Mouse (Mus musculus): Measurements from ENCODE around the gene Rnf6. TPM values are rescaled to one million over a fixed set of nuclear protein-coding genes. Genes with fewer than 3 reads are reported as not detected.
"Not testable (repeated sequence)": the region's sequence is repeated elsewhere in the genome, so short reads cannot be mapped to it uniquely, and the experiment has no call there.

Gene Rnf6
- polyA plus RNA-seq, 1 experiment from 2014 or later: 30.7 TPM

- H3K36me3 ChIP-seq (replicated peaks); H3K27me3 ChIP-seq (replicated peaks; ENCODE audit: low read depth, poor library complexity, severe bottlenecking); H3K27ac ChIP-seq (replicated peaks); H3K4me3 ChIP-seq; H3K4me1 ChIP-seq: not testable (repeated sequence)
- H3K9me3 ChIP-seq: peaks cover 18% of the 10 kb centered on the region
- 37% methylated on average over 5 of the region's 5 CpGs for WGBS
- peak; percentile 33 for DNase-seq (ENCODE audit: low spot score)
These were observed 33.9 kb downstream of the Rnf6 start for GRCm38 (mm10) chr5:146187441-146187840.

GRCm38 (mm10) chr5:146185204-146185603 is 36.2 kb downstream of the Rnf6 start, which contains the start of gene 1700001J03Rik:
Gene 1700001J03Rik, minus strand, starts transcription at chr5:146185304.
- not testable (repeated sequence) for H3K4me1 ChIP-seq; H3K27me3 ChIP-seq (replicated peaks; ENCODE audit: low read depth, poor library complexity, severe bottlenecking); H3K36me3 ChIP-seq (replicated peaks); DNase-seq (ENCODE audit: low spot score); H3K4me3 ChIP-seq; H3K27ac ChIP-seq (replicated peaks)
- 81% methylated on average over 4 of the region's 4 CpGs for WGBS
- H3K9me3 ChIP-seq: peaks cover 24% of the 10 kb centered on the region

- not testable (repeated sequence) for H3K27me3 ChIP-seq (replicated peaks; ENCODE audit: low read depth, poor library complexity, severe bottlenecking); H3K4me1 ChIP-seq; DNase-seq (ENCODE audit: low spot score); H3K36me3 ChIP-seq (replicated peaks); H3K4me3 ChIP-seq; H3K27ac ChIP-seq (replicated peaks)
- H3K9me3 ChIP-seq: peaks cover 29% of the 10 kb centered on the region
- 65% methylated on average over 4 of the region's 4 CpGs for WGBS
These were observed 48.6 kb downstream of the Rnf6 start for GRCm38 (mm10) chr5:146172744-146173143.

GRCm38 (mm10) chr5:146170621-146171020 is 50.7 kb downstream of the Rnf6 start, which contains the start of gene Gm6309:
Gene Gm6309, minus strand, starts transcription at chr5:146170721.
- not testable (repeated sequence) for H3K4me3 ChIP-seq; H3K36me3 ChIP-seq (replicated peaks); H3K27me3 ChIP-seq (replicated peaks; ENCODE audit: low read depth, poor library complexity, severe bottlenecking); H3K27ac ChIP-seq (replicated peaks); DNase-seq (ENCODE audit: low spot score); H3K4me1 ChIP-seq
- peaks cover 29% of the 10 kb centered on the region for H3K9me3 ChIP-seq
- WGBS: 86% methylated on average over 2 of the region's 2 CpGs

- not testable (repeated sequence) for H3K27me3 ChIP-seq (replicated peaks; ENCODE audit: low read depth, poor library complexity, severe bottlenecking); H3K4me3 ChIP-seq; H3K4me1 ChIP-seq; H3K36me3 ChIP-seq (replicated peaks); H3K27ac ChIP-seq (replicated peaks); DNase-seq (ENCODE audit: low spot score)
- 89% methylated on average over 3 of the region's 3 CpGs for WGBS
- H3K9me3 ChIP-seq: peaks cover 20% of the 10 kb centered on the region
These were observed 60.9 kb downstream of the Rnf6 start, which contains the start of gene Gm5565 for GRCm38 (mm10) chr5:146160439-146160838. Gene Gm5565, minus strand, starts transcription at chr5:146160539.

Other genes with a start within 250 kb of the Rnf6 start
- gene Cyp3a25, start 211.9 kb downstream of the Rnf6 start, polyA plus RNA-seq (2016; fragmentation: Nextera tagmentation; extraction: Ambion mirVana): not detected in 2 replicates
- not detected in 2 replicates for gene Cyp3a59, start 142.3 kb downstream of the Rnf6 start, polyA plus RNA-seq (2016; fragmentation: Nextera tagmentation; extraction: Ambion mirVana)
- gene Gm5565, start 61.0 kb downstream of the Rnf6 start, polyA plus RNA-seq (2016; fragmentation: Nextera tagmentation; extraction: Ambion mirVana): not detected in 2 replicates
- gene Gm6309, start 50.8 kb downstream of the Rnf6 start, polyA plus RNA-seq (2016; fragmentation: Nextera tagmentation; extraction: Ambion mirVana): not detected in 2 replicates
- not detected in 2 replicates for gene 1700001J03Rik, start 36.3 kb downstream of the Rnf6 start, polyA plus RNA-seq (2016; fragmentation: Nextera tagmentation; extraction: Ambion mirVana)
- 25.0 and 26.6 TPM in 2 replicates for gene Cdk8, start 9.7 kb upstream of the Rnf6 start, polyA plus RNA-seq (2016; fragmentation: Nextera tagmentation; extraction: Ambion mirVana)
- gene Wasf3, start 163.4 kb upstream of the Rnf6 start, polyA plus RNA-seq (2016; fragmentation: Nextera tagmentation; extraction: Ambion mirVana): 7.7 and 8.7 TPM in 2 replicates